Mouse (Mus musculus): ENCODE measurements at regions not wholly inside any gene's neighbourhood (a gene's known extent, or its start where the extent isn't known, plus 50 kb on each side); places are given as distances from the start of the nearest gene placed in this dataset.

DNA sequence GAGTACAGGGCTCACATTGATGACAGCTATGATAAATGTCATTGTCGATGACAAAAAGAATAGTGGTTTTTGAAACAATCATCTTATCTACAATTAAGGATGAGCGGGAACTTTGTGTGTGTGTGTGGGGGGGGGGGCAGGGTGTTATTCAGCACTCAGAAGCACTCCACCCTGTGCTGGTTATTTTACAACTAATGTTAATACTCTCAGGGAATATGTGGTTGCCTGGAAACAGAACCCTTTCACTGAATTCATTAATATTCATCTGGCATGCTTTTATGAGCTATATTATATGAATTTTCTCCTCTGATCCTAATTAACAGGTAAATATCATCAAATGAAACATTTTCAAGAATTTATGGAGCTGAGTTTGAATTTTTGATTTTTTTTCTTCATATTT, 1228.2 kb downstream of the Ntrk3 start:
- TF ChIP-seq ZNF384 (IDR thresholded peaks at IDR 0.05; ENCODE audit: low read depth, low read length) (no peak), ZC3H11A (IDR thresholded peaks at IDR 0.05; ENCODE audit: borderline replicate concordance, low read depth, low read length) (no peak), CHD2 (IDR thresholded peaks at IDR 0.05; ENCODE audit: low read depth, low read length) (no peak), HCFC1 (IDR thresholded peaks at IDR 0.05; ENCODE audit: borderline replicate concordance, insufficient read depth, low read length) (no peak), MAFK (IDR thresholded peaks at IDR 0.05; ENCODE audit: insufficient read depth, low read depth, low read length) (no peak)
